Mouse (Mus musculus) embryonic fibroblast, embryonic 13.5 days (primary cell): ENCODE data around the gene Rreb1.

Source experiments
- CTCF ChIP-seq: IDR thresholded peaks from 2 replicates; pipeline ENCODE4 v1.5.1; 2011; ENCODE audit warnings: mild to moderate bottlenecking, control low read depth, low read length, moderate library complexity, borderline replicate concordance; ENCODE audit not compliant: insufficient read depth
- POLR2A ChIP-seq: IDR thresholded peaks from 2 replicates; pipeline ENCODE4 v1.6.1; 2011; ENCODE audit warnings: low read depth, mild to moderate bottlenecking, control low read depth, low read length, moderate library complexity

DNA sequence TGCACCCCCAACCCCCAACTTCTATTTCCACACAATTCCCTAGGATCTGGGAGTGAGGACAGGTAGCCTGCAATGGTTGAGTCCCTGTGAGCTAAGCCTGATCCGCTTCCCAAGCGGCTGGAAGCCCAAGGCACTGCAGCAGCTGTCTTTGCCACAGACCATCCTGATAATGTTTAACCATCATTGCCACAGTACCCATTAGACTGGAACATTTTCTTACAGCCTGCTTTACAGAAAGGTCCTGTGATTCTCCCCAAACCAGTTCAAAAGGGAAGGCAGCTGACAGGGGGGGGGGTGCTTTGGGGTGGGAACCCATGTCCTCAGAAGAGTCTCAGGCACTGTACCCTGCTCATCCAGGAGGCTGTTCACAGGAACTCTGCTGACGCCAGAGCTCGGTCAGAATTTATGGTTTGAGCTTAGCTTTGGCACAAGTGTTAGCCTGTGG is 164.7 kb downstream of the Rreb1 start:
- TF ChIP-seq CTCF (no peak), POLR2A (no peak)
